Mouse (Mus musculus) layer of hippocampus, adult 8-10 months (tissue): ENCODE measurements around the gene Olfr1279. TPM values are rescaled to one million over a fixed set of nuclear protein-coding genes. Genes with fewer than 3 reads are reported as not detected.
"Not testable (repeated sequence)": the region's sequence is repeated elsewhere in the genome, so short reads cannot be mapped to it uniquely, and the experiment has no call there.

Experiments
- DNase-seq, 2 experiments: peaks; one replicate each; pipeline ENCODE4 v3.0.0; 2022; ENCODE audit warnings: low spot score in 2 of 2
- total RNA-seq, 4 experiments: library from RNA; stranded (reverse); gene quantifications; 2 replicates each; pipeline ENCODE4 v1.2.4; 2022

Gene Olfr1279
- not detected for total RNA-seq

- DNase-seq: no peak
Observed at GRCm38 (mm10) chr2:111300374-111300773, at the start of gene Olfr1279. Gene Olfr1279, plus strand, starts transcription at chr2:111300635.

GRCm38 (mm10) chr2:111254216-111254615 lies 46.2 kb upstream of the Olfr1279 start, which contains the start of gene Olfr1276:
Gene Olfr1276, plus strand, starts transcription at chr2:111254516.
- DNase-seq: no peak

DNA sequence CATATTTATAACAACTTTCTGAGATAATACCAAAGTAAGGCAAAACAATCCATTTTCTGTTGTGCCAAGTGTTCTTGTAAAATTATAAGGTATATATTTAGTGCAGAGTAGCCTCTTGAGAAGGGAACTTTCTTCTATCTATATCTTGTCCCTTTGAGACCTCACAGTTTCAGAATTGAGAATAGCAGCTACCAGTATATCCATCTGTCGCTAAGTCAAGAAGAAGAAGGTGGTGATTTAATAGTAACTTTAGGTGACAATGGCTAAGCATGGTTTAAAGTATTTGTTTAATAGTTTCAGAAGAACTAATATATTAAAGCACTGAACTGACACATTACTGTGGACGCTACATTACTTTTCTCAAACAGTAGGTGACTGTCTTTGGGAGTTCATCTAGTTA lies 26.4 kb upstream of the Olfr1279 start, which contains the start of gene Olfr1277:
Gene Olfr1277, minus strand, starts transcription at position 101 of the 400 bp plus-strand sequence.
- DNase-seq: no peak

- DNase-seq: no peak
Observed at GRCm38 (mm10) chr2:111289836-111290235, 10.6 kb upstream of the Olfr1279 start, which contains the start of gene Olfr1278. Gene Olfr1278, plus strand, starts transcription at chr2:111290136.

GRCm38 (mm10) chr2:111298541-111298940 lies 1.9 kb upstream of the Olfr1279 start:
- DNase-seq: no peak

- no peak for DNase-seq
Observed at GRCm38 (mm10) chr2:111313717-111314116, 13.3 kb downstream of the Olfr1279 start, which contains the start of gene Olfr1280. Gene Olfr1280, plus strand, starts transcription at chr2:111314017.

DNA sequence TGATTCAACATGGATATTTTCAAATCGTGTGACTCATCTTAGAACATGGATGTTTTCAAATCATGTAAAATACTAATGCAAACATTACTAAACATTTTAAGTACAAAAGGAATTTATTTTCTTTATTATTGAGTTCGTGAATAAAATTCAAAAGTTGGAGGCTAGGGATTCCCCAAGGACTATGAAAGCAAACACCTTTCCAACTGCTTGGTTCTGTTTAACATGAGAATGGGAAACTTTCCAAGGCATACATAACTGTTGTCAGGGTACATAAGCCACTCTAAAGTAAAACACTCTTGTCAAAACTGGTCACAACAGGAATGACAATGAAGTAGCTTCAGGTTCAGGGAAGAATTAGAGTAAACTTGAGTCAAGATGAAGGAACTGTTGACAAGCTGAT lies 25.8 kb downstream of the Olfr1279 start, which contains the start of gene Olfr1281:
Gene Olfr1281, plus strand, starts transcription at position 301 of the 400 bp plus-strand sequence.
- DNase-seq: no peak

DNA sequence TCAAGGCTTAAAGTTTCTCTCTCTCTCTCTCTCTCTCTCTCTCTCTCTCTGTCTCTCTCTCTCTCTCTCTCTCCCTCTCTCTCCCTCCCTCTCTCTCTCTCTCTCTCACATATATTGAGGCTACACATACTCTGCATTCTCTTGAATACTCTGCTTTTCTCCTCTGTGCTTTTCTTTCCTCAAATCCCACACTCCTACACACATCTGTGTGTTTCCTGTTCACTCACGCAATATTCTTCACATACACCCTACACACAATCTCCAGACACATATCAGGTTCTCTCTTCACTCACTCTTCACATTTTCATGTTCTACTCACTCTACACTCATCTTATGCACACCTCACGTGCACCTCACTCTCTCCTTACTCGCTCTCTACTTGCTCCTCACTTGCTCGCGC lies 33.3 kb downstream of the Olfr1279 start:
- not testable (repeated sequence) for DNase-seq

DNA sequence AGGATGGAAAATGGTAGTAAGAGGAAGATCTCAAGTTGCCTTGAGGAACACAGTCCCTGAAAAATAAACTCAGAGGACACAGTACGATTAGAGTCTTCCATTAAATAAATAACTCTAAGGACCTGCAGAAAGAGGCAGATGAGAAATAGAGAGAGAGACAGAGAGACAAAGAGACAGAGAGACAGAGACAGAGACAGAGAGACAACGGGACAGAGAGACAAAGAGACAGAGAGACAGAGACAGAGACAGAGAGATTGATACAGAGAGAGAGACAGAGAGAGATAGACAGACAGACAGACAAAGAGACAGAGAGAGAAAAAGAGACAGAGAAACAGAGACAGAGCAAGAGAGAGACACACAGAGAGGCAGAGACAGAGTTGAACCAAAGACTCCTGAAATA lies 35.5 kb downstream of the Olfr1279 start, which contains the start of gene Olfr1282:
Gene Olfr1282, minus strand, starts transcription at position 101 of the 400 bp plus-strand sequence.
- no peak for DNase-seq

Other genes starting within 250 kb of the Olfr1279 start
- not detected for gene Gm13941, start 194.7 kb upstream of the Olfr1279 start, total RNA-seq
- not detected for gene Gm15130, start 147.7 kb upstream of the Olfr1279 start, total RNA-seq
- gene 4930430A15Rik, start 71.0 kb upstream of the Olfr1279 start, total RNA-seq: not detected
- not detected for gene Olfr1275, start 65.3 kb upstream of the Olfr1279 start, total RNA-seq
- not detected for gene Olfr1276, start 46.1 kb upstream of the Olfr1279 start, total RNA-seq
- gene Olfr1277, start 26.5 kb upstream of the Olfr1279 start, total RNA-seq: not detected
- not detected for gene Olfr1278, start 10.5 kb upstream of the Olfr1279 start, total RNA-seq
- not detected for gene Olfr1280, start 13.4 kb downstream of the Olfr1279 start, total RNA-seq
- gene Olfr1281, start 25.9 kb downstream of the Olfr1279 start, total RNA-seq: not detected
- not detected for gene Olfr1282, start 35.4 kb downstream of the Olfr1279 start, total RNA-seq
- gene Olfr1283, start 66.2 kb downstream of the Olfr1279 start, total RNA-seq: not detected
- gene Olfr1284, start 74.9 kb downstream of the Olfr1279 start, total RNA-seq: not detected
- not detected for gene Olfr1286, start 122.5 kb downstream of the Olfr1279 start, total RNA-seq
- gene Olfr1287, start 148.5 kb downstream of the Olfr1279 start, total RNA-seq: not detected
- not detected for gene Olfr1288, start 173.5 kb downstream of the Olfr1279 start, total RNA-seq
- not detected for gene Olfr1289, start 180.2 kb downstream of the Olfr1279 start, total RNA-seq
- gene Olfr1290, start 193.2 kb downstream of the Olfr1279 start, total RNA-seq: not detected
- not detected for gene Olfr1291-ps1, start 196.5 kb downstream of the Olfr1279 start, total RNA-seq
- gene Olfr1293-ps, start 224.6 kb downstream of the Olfr1279 start, total RNA-seq: not detected
- not detected for gene Olfr1294, start 239.7 kb downstream of the Olfr1279 start, total RNA-seq